ENCODE assay signal across 9 mouse cellular contexts in genomic region chr6:37714223-37714928, GRCm38 (mm10).
DNase-seq lines count a peak whose midpoint lies in the region; ATAC-seq and TF ChIP-seq lines count a peak whose summit lies in the region.
"Had no signal": no experiment of that assay in that cellular context is flagged by ENCODE, and none has a peak within 500 bp of the region (broad histone marks: within the 10 kb centered on the region; RNA-seq: fewer than 3 reads in every experiment).

No protein-coding gene starts in this region.

- H3K4me1 ChIP-seq in kidney, embryonic 15.5 days, result no peaks in the 10 kb centered on the region
- H3K4me1 ChIP-seq in heart, embryonic 12.5 days (replicated peaks), result no peaks in the 10 kb centered on the region

- WGBS in kidney, embryonic 15.5 days, result 16% methylated on average over 6 of the region's 6 CpGs
- 23% methylated on average over 6 of the region's 6 CpGs for WGBS in heart, embryonic 12.5 days

- intact Hi-C loops in heart, postnatal 14 days (cut with DNase I), result no loop called here

- no peak overlapping the region for H3K4me3 ChIP-seq in kidney, embryonic 15.5 days (replicated peaks)
- no peak overlapping the region for H3K4me3 ChIP-seq in heart, embryonic 12.5 days

- no peak overlapping the region for H3K4me2 ChIP-seq in kidney, embryonic 15.5 days
- H3K4me2 ChIP-seq in heart, embryonic 12.5 days, result no peak overlapping the region

- CTCF ChIA-PET in Patski (lab: Charles Lee), result interaction anchor here (0.9 to 1.4 kb wide), 3 partner anchors 9 to 10 kb away, joined by 3 read pairs; no protein-coding TSS in a partner anchor

- in situ Hi-C loops in Patski (cut with MboI; ENCODE audit: low pct_unique_long_range_greater_than_20kb), result no loop called here

- H3K27ac ChIP-seq in kidney, embryonic 15.5 days, result peak overlapping the region; percentile 41; the same call in 1 of the 2 replicates
- H3K27ac ChIP-seq in heart, embryonic 12.5 days (ENCODE audit: poor library complexity, severe bottlenecking), result no peak overlapping the region
- H3K27ac ChIP-seq: liver, embryonic 14.5 days had no signal

- no peaks in the 10 kb centered on the region for H3K36me3 ChIP-seq in kidney, embryonic 15.5 days
- no peaks in the 10 kb centered on the region for H3K36me3 ChIP-seq in heart, embryonic 12.5 days

- peak; percentile 29; the same call in 1 of the 2 replicates for ATAC-seq in kidney, embryonic 15.5 days (replicated peaks; ENCODE audit: low FRiP score)
- ATAC-seq in Patski, result peak; percentile 51
- ATAC-seq in neutrophil, adult 5-6 weeks (ENCODE audit: extremely low read depth, insufficient number of reproducible peaks, low FRiP score, poor library complexity, severe bottlenecking), result peak; percentile 82
- ATAC-seq in heart, embryonic 12.5 days (ENCODE audit: insufficient number of reproducible peaks, low FRiP score), result no peak

- H3K9me3 ChIP-seq in kidney, embryonic 15.5 days (replicated peaks), result no peaks in the 10 kb centered on the region
- H3K9me3 ChIP-seq in heart, embryonic 12.5 days (replicated peaks), result no peaks in the 10 kb centered on the region

- no peak overlapping the region for H3K9ac ChIP-seq in kidney, embryonic 15.5 days
- no peak overlapping the region for H3K9ac ChIP-seq in heart, embryonic 12.5 days
- H3K9ac ChIP-seq: liver, embryonic 14.5 days had no signal

- TF ChIP-seq CTCF in Patski (IDR thresholded peaks at IDR 0.05), result no peak

- no peaks in the 10 kb centered on the region for H3K27me3 ChIP-seq in kidney, embryonic 15.5 days
- H3K27me3 ChIP-seq in Patski, result no peaks in the 10 kb centered on the region
- H3K27me3 ChIP-seq in heart, embryonic 12.5 days (replicated peaks), result no peaks in the 10 kb centered on the region

- DNase-seq in kidney, adult 18-20 months, result no peak
- no peak for DNase-seq in Patski (ENCODE audit: low read depth, low spot score)
- peak; percentile 72 for DNase-seq in gastrocnemius, postnatal 25 days
- no peak for DNase-seq in heart, postnatal 14 days
- DNase-seq in left cerebral cortex, adult 9 months (ENCODE audit: low spot score in 2 of 2), result no peak

- POLR2A ChIA-PET in Patski (lab: Charles Lee), result no interaction called here
